Mouse (Mus musculus): ENCODE results near the gene Plekhn1. TPM values are rescaled to one million over a fixed set of nuclear protein-coding genes. Genes with fewer than 3 reads are reported as not detected.

Plekhn1 gene
- total RNA-seq, 2 experiments from 2014 or later: 5.8 to 7.6 TPM

DNA sequence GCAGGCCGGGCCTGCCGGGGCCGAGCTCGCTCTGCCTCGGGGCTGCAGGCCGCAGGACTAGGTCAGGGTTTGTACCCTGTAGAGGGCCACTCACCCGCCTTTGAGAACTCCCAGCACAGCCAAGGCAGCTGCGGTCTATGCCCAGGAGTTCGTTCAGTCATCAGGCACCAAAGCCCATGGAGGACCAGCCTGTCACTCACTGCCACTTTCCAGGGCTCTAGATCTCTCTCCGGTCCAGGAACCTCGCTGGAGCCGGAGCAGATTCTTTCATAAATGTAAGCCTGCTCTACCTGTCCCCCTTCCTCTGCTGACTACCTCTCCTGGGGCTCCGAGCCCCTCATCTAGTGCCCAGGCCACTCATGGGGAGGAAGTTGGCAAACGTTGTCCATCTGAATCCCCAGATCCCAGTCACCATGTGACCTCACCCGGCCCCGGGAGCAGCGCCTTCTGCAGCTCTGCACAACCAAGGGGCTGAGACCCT, 596 bp downstream of the Plekhn1 start:
- peak overlapping the region; percentile 92 for H3K4me3 ChIP-seq
- peak overlapping the region; percentile 90 for H3K27ac ChIP-seq
- DNase-seq: no peak
- intact Hi-C loops (cut with DNase I): loop anchor here (2.0 kb wide), 1 partner anchor 31 kb away; the partner anchor contains the start of gene AW011738
- TF ChIP-seq CTCF (IDR thresholded peaks at IDR 0.05): no peak

DNA sequence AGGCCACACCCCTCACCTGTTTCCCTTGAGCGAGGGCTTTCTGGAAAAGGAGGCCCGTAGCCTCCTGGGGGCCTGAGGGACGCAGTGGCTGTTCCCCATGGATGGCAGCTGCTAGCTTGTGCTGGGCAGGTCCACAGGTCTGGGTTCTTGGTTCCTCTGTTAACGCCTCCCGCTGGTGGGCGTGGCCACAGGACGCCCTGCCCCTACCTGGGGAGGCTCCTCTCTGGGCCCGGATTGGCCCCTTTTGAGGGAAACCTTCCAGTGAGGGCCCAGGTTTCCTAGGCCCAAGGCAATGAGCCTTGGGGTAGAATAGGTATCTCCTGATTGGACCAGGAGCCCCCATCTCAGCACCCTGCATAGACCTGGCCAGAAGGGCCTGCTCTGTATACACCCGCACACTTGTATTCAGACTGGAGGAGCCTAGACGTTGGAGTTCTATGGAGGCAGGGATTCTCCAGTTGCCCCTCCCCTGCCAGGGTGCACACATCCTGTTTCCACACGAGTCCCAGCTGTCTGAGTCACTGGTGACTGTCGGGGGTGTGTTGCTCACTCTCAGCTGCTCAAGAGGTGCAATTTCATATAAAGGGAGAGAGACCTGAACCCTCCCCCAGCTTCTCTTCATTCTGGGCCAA, 6.1 kb downstream of the Plekhn1 start:
- TF ChIP-seq CTCF (IDR thresholded peaks at IDR 0.05): no peak
- Histone ChIP-seq H3K4me3 (peak overlapping the region; percentile 42), H3K27ac (peak overlapping the region; percentile 5; the same call in 1 of the 2 replicates)
- intact Hi-C loops (cut with DNase I): no loop called here
- DNase-seq: no peak

DNA sequence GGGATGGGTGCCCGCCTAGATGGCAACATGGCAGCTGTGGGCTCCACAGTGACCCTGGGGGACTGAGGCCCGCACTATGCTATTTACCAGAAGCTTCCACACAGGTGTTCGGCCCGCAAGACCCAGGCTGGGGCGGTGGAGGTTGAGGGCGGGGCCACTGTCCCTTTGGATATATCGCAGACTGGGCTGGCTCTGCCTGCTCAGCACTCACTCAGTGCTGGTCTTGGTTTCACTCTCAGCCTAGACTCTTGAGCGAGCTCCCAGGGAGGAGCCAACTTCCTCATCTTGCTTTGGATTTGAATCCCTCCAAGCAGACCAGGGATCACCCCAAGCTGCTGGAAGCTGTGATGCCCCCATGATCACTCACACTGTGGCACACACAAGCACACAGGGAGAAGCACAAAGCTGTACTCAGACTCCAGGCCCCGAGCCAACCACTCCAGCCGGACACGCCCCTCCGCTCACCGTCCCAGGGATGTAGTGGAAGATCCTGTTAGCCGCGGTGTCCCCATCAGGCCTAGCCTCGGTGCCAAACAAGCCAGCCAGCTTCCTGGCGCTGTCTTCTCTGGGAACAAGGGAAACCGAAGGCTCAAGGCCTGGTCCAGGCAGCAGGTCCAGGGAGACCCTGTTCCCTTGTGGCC, 6.8 kb downstream of the Plekhn1 start:
- intact Hi-C loops (cut with DNase I): no loop called here

DNA sequence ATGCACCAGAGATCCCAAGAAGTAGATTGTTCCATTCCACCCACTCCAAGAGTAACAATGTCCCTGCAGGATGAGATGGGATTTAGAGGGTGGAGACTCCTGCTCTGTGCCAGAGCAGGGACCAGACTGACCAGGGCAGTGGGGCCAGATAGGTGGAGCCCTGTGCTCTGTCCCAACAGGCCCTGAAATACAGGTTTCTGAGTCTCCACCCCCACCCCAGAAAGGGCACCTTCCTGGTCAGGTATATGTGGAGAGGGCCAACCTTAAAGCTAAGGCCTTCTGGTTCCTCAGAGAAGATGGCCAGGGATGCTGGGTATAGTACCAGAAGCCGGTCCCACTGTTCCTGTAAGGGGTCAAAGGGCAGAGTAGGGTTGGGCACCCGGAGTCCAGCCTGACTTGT, 10.4 kb downstream of the Plekhn1 start:
- Histone ChIP-seq H3K27ac (no peak overlapping the region), H3K4me3 (no peak overlapping the region)
- no peak for TF ChIP-seq CTCF (IDR thresholded peaks at IDR 0.05)
- DNase-seq: no peak
- intact Hi-C loops (cut with DNase I): no loop called here

More for the DNA sequence above, 6.8 kb downstream of the Plekhn1 start:
- H3K27ac ChIP-seq: peak overlapping the region; percentile 5; the same call in 1 of the 2 replicates
- no peak for TF ChIP-seq CTCF (IDR thresholded peaks at IDR 0.05)
- peak; percentile 47 for DNase-seq
- peak overlapping the region; percentile 42 for H3K4me3 ChIP-seq

DNA sequence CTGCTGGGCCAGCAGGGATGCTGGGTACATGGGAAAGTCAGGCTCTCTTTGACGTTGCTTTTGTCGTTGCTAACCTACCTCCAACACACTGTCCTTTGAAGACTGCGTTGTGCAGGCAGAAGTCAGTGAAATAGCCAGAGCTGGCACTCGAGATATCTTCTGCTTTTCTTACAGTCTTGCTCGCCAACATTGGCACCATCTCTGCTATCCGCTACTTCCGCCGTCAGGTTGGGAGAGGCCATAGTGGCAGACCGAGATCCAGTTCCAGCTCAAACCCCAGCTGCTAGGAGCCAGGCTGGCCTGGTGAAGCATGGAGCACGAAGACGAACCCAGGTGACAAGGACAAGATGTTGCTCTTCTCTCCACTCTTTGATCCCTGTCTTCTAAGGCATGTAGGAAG, 14.7 kb downstream of the Plekhn1 start:
- intact Hi-C loops (cut with DNase I): no loop called here
- peak overlapping the region; percentile 97 for H3K27ac ChIP-seq
- H3K4me3 ChIP-seq: peak overlapping the region; percentile 64
- no peak for TF ChIP-seq CTCF (IDR thresholded peaks at IDR 0.05)
- DNase-seq: peak; percentile 73

DNA sequence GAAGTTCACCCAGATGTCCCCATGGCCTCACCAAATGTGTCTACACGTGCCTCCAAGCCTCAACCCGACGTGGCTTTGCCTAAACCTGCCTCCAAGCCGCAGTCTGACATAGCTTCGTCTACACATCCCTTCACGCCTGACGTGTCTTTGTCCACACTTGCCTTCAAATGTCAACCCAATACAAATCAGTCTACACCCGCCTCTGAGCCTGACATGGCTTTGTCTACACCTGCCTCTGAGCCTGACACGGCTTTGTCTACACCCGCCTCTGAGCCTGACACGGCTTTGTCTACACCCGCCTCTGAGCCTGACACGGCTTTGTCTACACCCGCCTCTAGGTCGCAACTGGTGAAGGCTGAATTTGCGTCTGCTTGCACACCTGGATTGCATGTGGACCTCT, 16.8 kb downstream of the Plekhn1 start:
- TF ChIP-seq CTCF (IDR thresholded peaks at IDR 0.05): no peak
- Histone ChIP-seq H3K4me3 (peak overlapping the region; percentile 64), H3K27ac (peak overlapping the region; percentile 97)
- intact Hi-C loops (cut with DNase I): no loop called here
- DNase-seq: peak; percentile 53

DNA sequence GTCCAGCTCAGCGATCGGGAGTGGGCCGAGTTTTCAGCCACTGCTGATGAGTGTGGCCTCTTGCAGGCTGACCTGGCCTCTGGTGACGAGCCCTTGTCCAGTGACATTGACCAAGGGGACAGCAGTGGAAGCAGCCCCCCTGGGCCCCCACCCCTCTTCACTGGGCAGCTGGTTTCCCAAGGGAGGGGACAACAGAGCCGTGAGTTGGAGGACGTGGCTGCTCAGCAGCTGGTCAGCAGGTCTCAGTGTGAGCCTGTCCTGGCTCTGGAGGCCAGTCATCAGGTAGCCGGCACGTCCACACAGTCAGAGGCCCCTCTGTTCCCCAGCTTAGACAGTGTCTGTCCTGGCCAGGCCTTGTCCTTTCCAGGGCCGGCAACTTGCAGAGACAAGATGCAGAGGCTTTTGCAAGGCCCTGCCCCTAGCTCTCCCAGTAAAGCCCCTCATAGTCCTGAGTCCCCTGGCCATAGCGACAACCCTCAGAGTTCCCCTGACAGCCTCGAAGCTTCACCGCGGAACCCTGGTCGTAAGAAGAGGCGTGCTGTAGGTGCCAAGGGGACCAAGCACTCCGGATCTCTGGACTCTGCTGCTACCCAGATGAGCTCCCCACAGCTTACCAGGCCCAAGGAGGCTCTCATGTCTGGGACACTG, 17.5 kb downstream of the Plekhn1 start:
- peak; percentile 71 for DNase-seq
- H3K27ac ChIP-seq: peak overlapping the region; percentile 97

DNA sequence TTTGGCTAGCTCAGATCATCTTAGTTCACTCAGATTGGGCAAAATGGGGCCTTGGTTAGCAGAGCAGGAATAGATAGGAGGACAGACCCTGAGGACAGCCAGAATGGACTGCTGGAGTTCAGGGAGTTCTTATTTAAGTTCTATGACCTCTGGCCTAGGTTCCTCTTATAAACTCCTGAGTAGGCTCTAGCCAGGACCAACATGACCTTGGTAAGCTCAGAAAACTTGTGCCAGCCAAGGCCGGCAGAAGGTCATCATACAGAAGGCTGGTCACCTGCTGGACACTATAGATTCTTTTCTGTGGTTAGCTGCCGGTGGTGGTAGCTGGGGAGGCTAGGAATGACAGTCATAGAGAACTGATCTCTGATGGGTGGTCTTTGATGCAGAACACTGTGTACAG, 18.5 kb downstream of the Plekhn1 start:
- peak; percentile 49 for DNase-seq
- Histone ChIP-seq H3K27ac (peak overlapping the region; percentile 97), H3K4me3 (peak overlapping the region; percentile 64)
- no peak for TF ChIP-seq CTCF (IDR thresholded peaks at IDR 0.05)
- intact Hi-C loops (cut with DNase I): no loop called here

More for the DNA sequence above, 17.5 kb downstream of the Plekhn1 start:
- H3K4me3 ChIP-seq: peak overlapping the region; percentile 64
- intact Hi-C loops (cut with DNase I): no loop called here
- TF ChIP-seq CTCF (IDR thresholded peaks at IDR 0.05): no peak

DNA sequence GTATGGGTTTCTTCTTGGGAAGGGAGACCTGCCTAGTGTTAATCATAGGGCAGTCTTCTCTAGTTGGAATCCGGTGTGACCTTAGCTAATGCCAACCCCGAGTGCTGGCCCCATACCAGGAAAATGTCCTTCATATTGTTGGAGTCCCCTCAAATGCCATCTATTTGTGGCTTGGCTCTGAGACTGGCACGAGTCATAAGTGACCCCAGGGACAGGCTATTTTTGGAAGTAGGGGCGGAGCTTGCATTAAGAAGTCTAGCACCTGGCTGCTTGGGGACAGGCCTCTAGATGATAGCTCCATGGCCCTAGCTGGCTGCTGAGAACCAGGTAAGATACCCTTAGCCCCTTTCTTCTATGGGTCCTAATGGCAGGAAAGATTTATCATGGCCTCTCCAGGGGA, 19.0 kb downstream of the Plekhn1 start, which contains the start of gene Perm1:
Gene Perm1, plus strand, starts transcription at position 220 of the 400 bp plus-strand sequence.
- peak; percentile 93 for DNase-seq
- peak within 1 kb of the TSS; percentile 97 for H3K27ac ChIP-seq
- intact Hi-C loops (cut with DNase I): no loop called here
- no peak for TF ChIP-seq CTCF (IDR thresholded peaks at IDR 0.05)
- peak within 1 kb of the TSS; percentile 64 for H3K4me3 ChIP-seq

DNA sequence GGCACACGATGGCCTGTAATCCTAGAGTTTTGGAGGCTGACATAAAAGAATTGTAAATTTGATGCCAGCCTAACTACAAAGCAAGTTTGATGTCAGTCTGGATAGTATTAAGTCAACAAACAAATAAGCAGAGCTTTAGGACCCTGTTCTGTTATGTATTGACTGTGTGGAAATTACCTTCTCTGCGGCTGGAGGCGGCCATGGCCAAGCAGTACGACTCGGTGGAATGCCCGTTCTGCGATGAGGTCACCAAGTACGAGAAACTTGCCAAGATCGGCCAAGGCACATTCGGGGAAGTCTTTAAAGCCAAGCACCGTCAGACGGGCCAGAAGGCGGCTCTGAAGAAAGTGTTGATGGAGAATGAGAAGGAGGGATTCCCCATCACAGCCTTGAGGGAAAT, 21.5 kb downstream of the Plekhn1 start:
- no peak for TF ChIP-seq CTCF (IDR thresholded peaks at IDR 0.05)
- no peak overlapping the region for H3K27ac ChIP-seq
- intact Hi-C loops (cut with DNase I): no loop called here
- DNase-seq: no peak
- no peak overlapping the region for H3K4me3 ChIP-seq

DNA sequence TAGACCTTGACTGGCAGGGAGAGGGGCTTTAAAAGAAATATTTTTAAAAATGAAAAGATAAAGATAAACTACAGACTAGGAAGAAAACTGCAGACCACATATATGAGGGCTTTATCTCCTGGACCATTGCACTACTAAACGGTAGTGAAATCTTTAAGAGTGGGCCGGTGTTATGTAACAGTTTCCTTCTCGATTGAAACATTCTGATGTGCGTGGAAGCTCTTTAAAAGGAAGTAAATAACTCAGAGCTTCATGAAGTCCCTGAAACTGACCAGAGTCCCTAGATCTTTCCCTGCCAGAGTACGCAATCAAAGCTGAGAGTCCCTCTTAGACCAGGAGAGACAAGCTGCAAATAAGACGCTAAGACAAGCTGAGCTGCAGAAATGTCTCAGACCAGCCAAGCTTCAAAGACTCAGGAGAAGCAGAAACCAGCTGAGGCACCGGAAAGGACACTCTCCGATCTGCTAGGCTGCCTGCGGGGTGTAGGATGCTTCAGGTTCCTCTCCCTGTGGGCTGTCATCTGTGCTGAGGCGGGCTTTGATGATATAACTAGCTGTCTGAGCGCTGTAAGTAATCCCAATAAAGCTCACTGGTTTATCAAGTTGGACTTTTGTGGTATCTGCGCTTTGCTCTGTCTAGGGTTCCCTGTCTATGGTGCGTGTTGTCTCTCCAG, 24.6 kb downstream of the Plekhn1 start:
- TF ChIP-seq CTCF (IDR thresholded peaks at IDR 0.05): no peak
- Histone ChIP-seq H3K4me3 (no peak overlapping the region), H3K27ac (no peak overlapping the region)
- intact Hi-C loops (cut with DNase I): no loop called here
- no peak for DNase-seq

DNA sequence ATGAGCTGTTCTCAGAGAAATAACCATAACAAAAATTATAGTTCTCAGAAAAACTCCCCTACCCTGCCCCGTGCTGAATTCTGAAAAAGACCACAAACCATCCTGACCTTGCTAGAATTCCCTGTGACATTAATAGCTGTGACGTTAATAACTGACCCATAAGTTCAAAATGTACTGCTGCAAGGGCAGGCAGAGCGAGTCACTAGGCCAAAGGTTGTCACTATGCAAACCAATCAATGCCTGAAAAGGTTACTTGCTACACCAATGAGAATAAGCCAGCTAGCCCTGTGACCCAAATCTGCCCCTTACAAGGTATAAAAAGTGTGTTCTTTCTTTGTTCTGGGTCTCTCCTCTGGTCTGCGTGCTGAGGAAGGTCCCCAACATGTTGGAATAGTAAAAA, 25.8 kb downstream of the Plekhn1 start:
- Histone ChIP-seq H3K27ac (no peak overlapping the region), H3K4me3 (no peak overlapping the region)
- TF ChIP-seq CTCF (IDR thresholded peaks at IDR 0.05): no peak
- no peak for DNase-seq
- intact Hi-C loops (cut with DNase I): no loop called here

All from gastrocnemius, adult 2 months (tissue).